In genomic region chr11:57761347-57761746, GRCm38 (mm10) we compare ENCODE assay signal across 27 mouse cellular contexts.
"Had no signal": no experiment of that assay in that cellular context is flagged by ENCODE, and none has a peak within 500 bp of the region (broad histone marks: within the 10 kb centered on the region; RNA-seq: fewer than 3 reads in every experiment).

No protein-coding gene starts in this region.

- H3K4me1 ChIP-seq: limb, embryonic 15.5 days; liver, embryonic 15.5 days; lung, embryonic 15.5 days; megakaryocyte, embryonic 14.5 days had no signal

- H3K36me3 ChIP-seq: lung, embryonic 15.5 days; midbrain, embryonic 15.5 days; neural tube, embryonic 12.5 days had no signal

- DNase-seq: left cerebral cortex, postnatal 4 days; liver; liver, embryonic 13.5 days; liver, postnatal 0 days; lung, adult 18-20 months; lung, adult 2 months; lung, embryonic 14.5 days; lung, postnatal 10 days; lung, postnatal 36 days; lung, postnatal 4 days had no signal

- H3K27me3 ChIP-seq: limb, embryonic 13.5 days; limb, embryonic 15.5 days; liver, embryonic 12.5 days; liver, embryonic 13.5 days; liver, embryonic 15.5 days; lung, embryonic 15.5 days; midbrain, embryonic 12.5 days; midbrain, embryonic 13.5 days; midbrain, embryonic 15.5 days had no signal

- H3K9me3 ChIP-seq: limb, embryonic 10.5 days; limb, embryonic 13.5 days; limb, embryonic 15.5 days; liver, embryonic 12.5 days; liver, embryonic 13.5 days; lung, embryonic 15.5 days; megakaryocyte, embryonic 14.5 days; midbrain, embryonic 12.5 days; midbrain, embryonic 13.5 days; midbrain, embryonic 15.5 days; neural tube, embryonic 12.5 days had no signal

- H3K4me3 ChIP-seq: limb, embryonic 12.5 days; limb, embryonic 13.5 days; limb, embryonic 15.5 days; liver, embryonic 12.5 days; liver, embryonic 13.5 days; liver, embryonic 15.5 days; lung, embryonic 15.5 days; megakaryocyte, embryonic 14.5 days; midbrain, embryonic 12.5 days; midbrain, embryonic 13.5 days; midbrain, embryonic 15.5 days; myocyte; neural tube, embryonic 12.5 days had no signal

- H3K9ac ChIP-seq: limb, embryonic 12.5 days; limb, embryonic 13.5 days; limb, embryonic 15.5 days; liver, embryonic 12.5 days; liver, embryonic 13.5 days; liver, embryonic 14.5 days; liver, embryonic 15.5 days; liver, postnatal 0 days; lung, embryonic 14.5 days; lung, embryonic 15.5 days; midbrain, embryonic 12.5 days; midbrain, embryonic 13.5 days; midbrain, embryonic 15.5 days; neural tube, embryonic 12.5 days had no signal

- H3K4me2 ChIP-seq: limb, embryonic 12.5 days; limb, embryonic 13.5 days; limb, embryonic 15.5 days; liver, embryonic 11.5 days; liver, embryonic 12.5 days; liver, embryonic 13.5 days; liver, embryonic 15.5 days; lung, embryonic 14.5 days; lung, embryonic 15.5 days; midbrain, embryonic 11.5 days had no signal

- H3K27ac ChIP-seq: limb, embryonic 12.5 days; limb, embryonic 13.5 days; limb, embryonic 15.5 days; liver, embryonic 12.5 days; liver, embryonic 13.5 days; liver, embryonic 14.5 days; liver, embryonic 15.5 days; lung, embryonic 15.5 days; macrophage; midbrain, embryonic 12.5 days; neural tube, embryonic 12.5 days had no signal
